Comparison of ENCODE assay signal across 19 mouse cellular contexts in genomic region chr4:20848424-20848823, GRCm38 (mm10).
DNase-seq lines count a peak whose midpoint lies in the region; TF ChIP-seq lines count a peak whose summit lies in the region.
"Had no signal": no experiment of that assay in that cellular context is flagged by ENCODE, and none has a peak within 500 bp of the region (broad histone marks: within the 10 kb centered on the region; RNA-seq: fewer than 3 reads in every experiment).

No protein-coding gene starts in this region.

- no peak for TF ChIP-seq POLR2A in MEL (IDR thresholded peaks at IDR 0.05; ENCODE audit: control insufficient read depth in 1 of 2, insufficient read depth in 1 of 2, low read depth in 1 of 2, low read length in 2 of 2, poor library complexity in 1 of 2)

- no peaks in the 10 kb centered on the region for H3K9me3 ChIP-seq in MEL (replicated peaks; ENCODE audit: insufficient read depth, low read length)
- H3K9me3 ChIP-seq: G1E had no signal

- TF ChIP-seq RAD21 in MEL (IDR thresholded peaks at IDR 0.05; ENCODE audit: low read depth, low read length) = no peak

- no peak overlapping the region for H3K9ac ChIP-seq in MEL (ENCODE audit: control insufficient read depth, low read depth, low read length, poor library complexity, severe bottlenecking)

- no peak overlapping the region; a peak in 1 of 4 replicates for H3K4me3 ChIP-seq in MEL (ENCODE audit: control insufficient read depth in 1 of 2, insufficient read depth in 1 of 2, low read depth in 2 of 2, low read length in 2 of 2)

- no peak overlapping the region; the same call in none of the 2 replicates for H3K27ac ChIP-seq in MEL (ENCODE audit: control insufficient read depth, low read depth, low read length)

- H3K36me3 ChIP-seq in MEL (ENCODE audit: control insufficient read depth in 1 of 2, insufficient read depth in 2 of 2, low read length in 2 of 2) = peaks cover 0 to 14% of the 10 kb centered on the region in 2 experiments; a peak in 2 of 4 replicates
- H3K36me3 ChIP-seq: G1E had no signal

- peaks cover 0 to 15% of the 10 kb centered on the region in 2 experiments; a peak in 2 of 4 replicates for H3K4me1 ChIP-seq in MEL (ENCODE audit: control insufficient read depth in 1 of 2, insufficient read depth in 2 of 2, low read length in 2 of 2)

- peak; percentile 53 to 81 for TF ChIP-seq EP300 in MEL (IDR thresholded peaks at IDR 0.05; ENCODE audit: low read depth in 1 of 2, low read length in 2 of 2)

- peak; percentile 75 for DNase-seq in MEL (ENCODE audit: low read depth, low spot score)
- peak; percentile 36 for DNase-seq in MEL-GATA-1-ER (ENCODE audit: extremely low read depth, low read depth)
- no peak for DNase-seq in lung, postnatal 14 days
- DNase-seq in left cerebral cortex, adult 9 months (ENCODE audit: low spot score in 2 of 2) = no peak
- DNase-seq: adrenal gland, adult 2 months; adrenal gland, adult 8-10 months; adrenal gland, postnatal 10 days; adrenal gland, postnatal 14 days; adrenal gland, postnatal 25 days; adrenal gland, postnatal 36 days; B cell, adult 2 months; cerebellum, adult 11 months; cerebellum, adult 11-12 months; cerebellum, adult 18-20 months; cerebellum, adult 2 months; cerebellum, adult 8-10 months had no signal

- no peak for TF ChIP-seq CTCF in MEL (IDR thresholded peaks at IDR 0.05 in 2 of 3, conservative IDR thresholded peaks at IDR 0.05 in 1 of 3; ENCODE audit: control insufficient read depth in 1 of 3, insufficient read depth in 1 of 3, low read depth in 2 of 3, low read length in 3 of 3, poor library complexity in 1 of 3, severe bottlenecking in 1 of 3)

- H3K79me2 ChIP-seq in MEL (ENCODE audit: control insufficient read depth, insufficient read depth, low read length, poor library complexity) = no peaks in the 10 kb centered on the region

- H3K27me3 ChIP-seq in MEL (ENCODE audit: control insufficient read depth in 1 of 2, insufficient read depth in 2 of 2, low read length in 2 of 2) = no peaks in the 10 kb centered on the region
- H3K27me3 ChIP-seq: CH12.LX, Patski had no signal

TF ChIP-seq in MEL, 35 proteins besides CTCF, POLR2A, EP300 and RAD21:
- TF ChIP-seq TBP (IDR thresholded peaks at IDR 0.05; ENCODE audit: low read depth, low read length) (peak; percentile 88), GATA1 (IDR thresholded peaks at IDR 0.05; ENCODE audit: low read depth, low read length) (peak; percentile 64), MXI1 (IDR thresholded peaks at IDR 0.05; ENCODE audit: low read depth, low read length) (no peak), ETS1 (IDR thresholded peaks at IDR 0.05; ENCODE audit: low read depth, low read length) (peak; percentile 21; the same call in 1 of the 2 replicates), RCOR1 (IDR thresholded peaks at IDR 0.05; ENCODE audit: low read depth, low read length) (peak; percentile 19; the same call in 1 of the 2 replicates), CHD1 (IDR thresholded peaks at IDR 0.05; ENCODE audit: low read depth, low read length) (no peak), TAL1 (IDR thresholded peaks at IDR 0.05; ENCODE audit: low read length) (peak; percentile 58), ELF1 (IDR thresholded peaks at IDR 0.05; ENCODE audit: low read depth, low read length) (0 out of 2 replicates have a peak, but pooled peaks have one; percentile 17), MEF2A (IDR thresholded peaks at IDR 0.05; ENCODE audit: extremely low read depth, insufficient replicate concordance, low read depth, low read length, poor library complexity, severe bottlenecking) (no peak)

Comparison
In these comparisons a context has a peak if more than half of its experiments do, and no peak if none do; other contexts are left out.
1. DNase-seq: peak in MEL (single experiment) and MEL-GATA-1-ER (single experiment); none in lung, postnatal 14 days (single experiment) and left cerebral cortex, adult 9 months (0 of 2).